Mouse (Mus musculus): Measurements from ENCODE around the gene Zc3hav1l.

- TF ChIP-seq CTCF (IDR thresholded peaks at IDR 0.05): no peak
- no peak for TF ChIP-seq EP300 (IDR thresholded peaks at IDR 0.05)
Measured at GRCm38 (mm10) chr6:38263393-38264159, 35.5 kb downstream of the Zc3hav1l start.

Measured in lung, postnatal 0 days (tissue).